Mouse (Mus musculus): ENCODE data around the gene Gm20388. TPM values are rescaled to one million over a fixed set of nuclear protein-coding genes. Genes with fewer than 3 reads are reported as not detected.

Gm20388 gene
- polyA plus RNA-seq, 1 experiment, result 18.7 TPM

DNA sequence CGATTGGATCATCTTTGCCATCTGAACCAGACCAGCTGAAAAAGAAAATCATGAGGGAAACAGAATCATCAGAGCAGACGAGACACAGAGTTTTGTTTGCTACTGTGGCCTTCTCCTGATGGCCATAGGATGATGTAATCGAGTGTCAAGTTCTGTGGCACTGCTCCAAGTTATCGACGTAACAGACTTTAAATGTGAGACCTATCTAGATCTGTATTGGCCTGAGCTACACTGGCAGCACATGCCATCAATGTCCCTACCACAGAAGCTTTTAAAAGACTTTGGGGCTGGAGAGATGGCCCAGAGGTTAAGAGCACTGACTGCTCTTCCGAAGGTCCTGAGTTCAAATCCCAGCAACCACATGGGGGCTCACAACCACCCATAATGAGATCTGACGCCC lies 3992.0 kb downstream of the Gm20388 start:
- Histone ChIP-seq H3K4me1 (ENCODE audit: control insufficient read depth, insufficient read depth, low read length) (peaks cover 13% of the 10 kb centered on the region), H3K27me3 (ENCODE audit: control insufficient read depth, insufficient read depth, low read length) (no peaks in the 10 kb centered on the region), H3K4me3 (replicated peaks; ENCODE audit: insufficient read depth, low read depth, low read length) (no peak overlapping the region), H3K27ac (ENCODE audit: insufficient read depth, low read length) (no peak overlapping the region)
- no peak for DNase-seq
- TF ChIP-seq CTCF (IDR thresholded peaks at IDR 0.05; ENCODE audit: borderline replicate concordance, insufficient read depth, low read depth, low read length) (no peak), POLR2A (IDR thresholded peaks at IDR 0.05; ENCODE audit: borderline replicate concordance, insufficient read depth, low read length) (no peak)
- 82% methylated on average over 7 of the region's 7 CpGs for WGBS

DNA sequence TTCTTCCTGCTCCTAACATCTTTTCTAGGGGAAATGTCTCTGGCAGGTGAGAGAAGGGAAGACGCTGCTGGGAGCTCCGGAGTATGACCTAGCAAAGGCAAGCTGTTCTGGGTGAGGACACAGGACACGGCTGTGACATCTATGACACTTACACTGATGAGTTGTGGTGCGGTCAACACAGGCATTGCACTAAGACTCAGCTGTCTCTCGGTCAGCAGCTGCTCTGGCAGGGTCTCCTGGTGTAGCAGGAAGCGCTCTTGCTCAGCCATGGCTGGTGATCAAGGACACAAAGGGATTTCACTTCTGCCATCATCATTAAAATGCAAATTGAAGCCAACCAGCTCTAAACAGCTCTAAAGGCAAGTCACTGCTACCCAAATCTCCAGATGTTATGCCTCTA lies 3997.0 kb downstream of the Gm20388 start:
- H3K27ac ChIP-seq (ENCODE audit: insufficient read depth, low read length), result no peak overlapping the region
- TF ChIP-seq CTCF (IDR thresholded peaks at IDR 0.05; ENCODE audit: borderline replicate concordance, insufficient read depth, low read depth, low read length) (no peak), POLR2A (IDR thresholded peaks at IDR 0.05; ENCODE audit: borderline replicate concordance, insufficient read depth, low read length) (no peak)
- no peaks in the 10 kb centered on the region for H3K27me3 ChIP-seq (ENCODE audit: control insufficient read depth, insufficient read depth, low read length)
- no peaks in the 10 kb centered on the region for H3K4me1 ChIP-seq (ENCODE audit: control insufficient read depth, insufficient read depth, low read length)
- WGBS, result 87% methylated on average over 6 of the region's 6 CpGs
- no peak for DNase-seq
- no peak overlapping the region for H3K4me3 ChIP-seq (replicated peaks; ENCODE audit: insufficient read depth, low read depth, low read length)

DNA sequence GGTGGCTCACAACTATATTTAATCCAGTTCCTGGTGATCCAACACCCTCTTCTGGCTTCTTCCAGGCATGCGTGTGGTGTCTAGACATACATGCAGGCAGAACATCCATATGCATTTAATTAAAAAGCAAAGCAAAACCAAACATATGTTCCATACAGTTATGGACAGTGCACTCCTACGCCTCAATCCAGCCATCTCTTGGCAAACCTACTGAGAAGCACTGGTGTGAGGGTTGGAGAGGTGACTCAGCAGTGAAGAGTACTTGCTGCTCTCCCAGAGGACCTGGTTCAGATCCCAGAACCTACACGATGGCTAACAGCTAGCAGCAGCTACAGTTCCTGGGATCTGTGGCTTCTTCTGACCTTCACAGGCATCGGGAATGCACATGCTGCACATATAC lies 4001.6 kb downstream of the Gm20388 start:
- H3K4me1 ChIP-seq (ENCODE audit: control insufficient read depth, insufficient read depth, low read length), result no peaks in the 10 kb centered on the region
- H3K27ac ChIP-seq (ENCODE audit: insufficient read depth, low read length), result no peak overlapping the region
- H3K27me3 ChIP-seq (ENCODE audit: control insufficient read depth, insufficient read depth, low read length), result no peaks in the 10 kb centered on the region
- TF ChIP-seq POLR2A (IDR thresholded peaks at IDR 0.05; ENCODE audit: borderline replicate concordance, insufficient read depth, low read length) (no peak), CTCF (IDR thresholded peaks at IDR 0.05; ENCODE audit: borderline replicate concordance, insufficient read depth, low read depth, low read length) (no peak)
- 90% methylated on average over 4 of the region's 4 CpGs for WGBS
- no peak for DNase-seq
- no peak overlapping the region for H3K4me3 ChIP-seq (replicated peaks; ENCODE audit: insufficient read depth, low read depth, low read length)

DNA sequence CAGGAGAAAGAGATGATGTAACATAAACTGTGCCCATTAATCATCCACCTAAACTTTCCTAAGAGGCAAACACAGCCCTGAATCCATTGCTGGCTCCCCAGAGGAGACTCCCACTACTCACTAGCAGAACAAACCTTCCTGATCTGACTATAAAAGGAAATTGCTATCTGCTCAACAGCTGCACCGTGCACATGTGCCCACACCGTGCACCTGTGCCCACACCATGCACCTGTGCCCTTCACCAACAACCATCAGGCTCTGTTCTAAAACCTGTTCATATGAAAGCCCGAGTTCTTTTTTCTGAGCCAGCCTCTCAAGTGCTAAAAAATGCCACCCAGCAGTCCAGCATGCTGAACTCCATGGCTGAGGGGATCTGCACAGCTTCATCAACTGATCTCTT lies 4004.0 kb downstream of the Gm20388 start:
- no peak overlapping the region for H3K27ac ChIP-seq (ENCODE audit: insufficient read depth, low read length)
- H3K4me1 ChIP-seq (ENCODE audit: control insufficient read depth, insufficient read depth, low read length), result no peaks in the 10 kb centered on the region
- H3K27me3 ChIP-seq (ENCODE audit: control insufficient read depth, insufficient read depth, low read length), result no peaks in the 10 kb centered on the region
- no peak for DNase-seq
- WGBS, result 97% methylated on average over 3 of the region's 3 CpGs
- TF ChIP-seq CTCF (IDR thresholded peaks at IDR 0.05; ENCODE audit: borderline replicate concordance, insufficient read depth, low read depth, low read length) (no peak), POLR2A (IDR thresholded peaks at IDR 0.05; ENCODE audit: borderline replicate concordance, insufficient read depth, low read length) (no peak)
- H3K4me3 ChIP-seq (replicated peaks; ENCODE audit: insufficient read depth, low read depth, low read length), result no peak overlapping the region

DNA sequence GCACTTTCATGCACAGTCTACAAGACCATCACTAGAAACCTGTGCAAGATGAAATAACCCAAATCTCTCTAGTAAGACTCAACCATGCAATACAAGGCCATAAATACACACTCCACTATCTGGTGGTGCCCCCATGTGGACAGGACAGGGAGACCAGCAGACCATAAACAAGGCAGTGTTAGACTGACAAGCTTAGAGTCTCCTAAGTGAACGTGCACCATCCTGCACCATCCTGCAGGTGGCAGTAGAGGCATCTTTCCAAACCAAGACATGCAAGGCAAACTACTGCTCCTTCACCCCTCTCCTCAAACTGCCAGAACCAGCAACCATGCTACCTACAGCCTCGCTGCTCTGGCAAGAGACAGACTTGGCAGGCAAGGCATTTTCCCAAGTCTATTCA lies 4014.1 kb downstream of the Gm20388 start:
- Histone ChIP-seq H3K27ac (ENCODE audit: insufficient read depth, low read length) (no peak overlapping the region), H3K4me1 (ENCODE audit: control insufficient read depth, insufficient read depth, low read length) (no peaks in the 10 kb centered on the region), H3K27me3 (ENCODE audit: control insufficient read depth, insufficient read depth, low read length) (no peaks in the 10 kb centered on the region), H3K4me3 (replicated peaks; ENCODE audit: insufficient read depth, low read depth, low read length) (no peak overlapping the region)
- DNase-seq, result peak; percentile 84 to 88
- 1% methylated on average over 2 of the region's 2 CpGs for WGBS
- TF ChIP-seq POLR2A (IDR thresholded peaks at IDR 0.05; ENCODE audit: borderline replicate concordance, insufficient read depth, low read length) (no peak), CTCF (IDR thresholded peaks at IDR 0.05; ENCODE audit: borderline replicate concordance, insufficient read depth, low read depth, low read length) (peak; percentile 97)

DNA sequence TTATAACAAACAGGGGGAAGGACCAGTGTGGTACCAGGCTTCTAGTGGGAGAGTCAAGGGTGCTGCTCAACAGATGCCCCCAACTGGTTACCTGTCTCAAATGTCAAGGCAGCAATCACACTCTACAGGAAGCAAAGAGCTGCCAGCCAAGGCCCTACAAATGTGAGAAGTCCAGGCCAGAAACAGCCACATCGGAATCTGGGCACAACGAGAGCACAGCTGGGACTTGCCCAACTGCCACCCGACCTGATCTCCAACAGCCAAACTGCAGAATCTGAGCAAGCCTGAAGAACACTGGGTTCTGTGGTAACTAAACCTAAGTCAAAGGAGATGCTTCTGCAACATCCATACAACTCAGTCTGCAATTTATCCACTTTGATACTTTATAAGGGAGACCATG lies 4015.0 kb downstream of the Gm20388 start:
- no peak overlapping the region for H3K4me3 ChIP-seq (replicated peaks; ENCODE audit: insufficient read depth, low read depth, low read length)
- TF ChIP-seq CTCF (IDR thresholded peaks at IDR 0.05; ENCODE audit: borderline replicate concordance, insufficient read depth, low read depth, low read length) (no peak), POLR2A (IDR thresholded peaks at IDR 0.05; ENCODE audit: borderline replicate concordance, insufficient read depth, low read length) (no peak)

DNA sequence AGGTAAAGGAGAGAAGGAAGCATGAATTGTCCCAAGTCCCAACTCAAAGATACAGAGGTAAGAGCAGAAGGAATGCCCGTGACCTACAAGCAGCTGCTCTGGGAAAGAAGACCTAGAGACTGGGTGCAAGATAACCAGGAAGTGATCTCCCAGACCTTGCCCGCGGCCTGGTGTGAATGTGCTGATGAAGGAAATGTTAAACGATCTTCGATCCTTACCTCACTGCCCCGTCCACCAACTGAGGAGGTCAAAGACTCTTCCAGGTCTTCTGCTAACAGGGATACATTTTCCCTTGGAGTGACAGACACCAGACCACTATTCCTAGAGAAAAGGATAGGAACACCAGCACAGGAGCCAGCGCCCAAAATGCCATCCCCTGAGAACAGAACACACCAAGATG lies 4018.4 kb downstream of the Gm20388 start:
- WGBS, result 94% methylated on average over 7 of the region's 7 CpGs

More for the DNA sequence above, 4015.0 kb downstream of the Gm20388 start:
- 81% methylated on average over 3 of the region's 3 CpGs for WGBS
- H3K27me3 ChIP-seq (ENCODE audit: control insufficient read depth, insufficient read depth, low read length), result no peaks in the 10 kb centered on the region
- no peaks in the 10 kb centered on the region for H3K4me1 ChIP-seq (ENCODE audit: control insufficient read depth, insufficient read depth, low read length)
- no peak overlapping the region for H3K27ac ChIP-seq (ENCODE audit: insufficient read depth, low read length)
- DNase-seq, result no peak

DNA sequence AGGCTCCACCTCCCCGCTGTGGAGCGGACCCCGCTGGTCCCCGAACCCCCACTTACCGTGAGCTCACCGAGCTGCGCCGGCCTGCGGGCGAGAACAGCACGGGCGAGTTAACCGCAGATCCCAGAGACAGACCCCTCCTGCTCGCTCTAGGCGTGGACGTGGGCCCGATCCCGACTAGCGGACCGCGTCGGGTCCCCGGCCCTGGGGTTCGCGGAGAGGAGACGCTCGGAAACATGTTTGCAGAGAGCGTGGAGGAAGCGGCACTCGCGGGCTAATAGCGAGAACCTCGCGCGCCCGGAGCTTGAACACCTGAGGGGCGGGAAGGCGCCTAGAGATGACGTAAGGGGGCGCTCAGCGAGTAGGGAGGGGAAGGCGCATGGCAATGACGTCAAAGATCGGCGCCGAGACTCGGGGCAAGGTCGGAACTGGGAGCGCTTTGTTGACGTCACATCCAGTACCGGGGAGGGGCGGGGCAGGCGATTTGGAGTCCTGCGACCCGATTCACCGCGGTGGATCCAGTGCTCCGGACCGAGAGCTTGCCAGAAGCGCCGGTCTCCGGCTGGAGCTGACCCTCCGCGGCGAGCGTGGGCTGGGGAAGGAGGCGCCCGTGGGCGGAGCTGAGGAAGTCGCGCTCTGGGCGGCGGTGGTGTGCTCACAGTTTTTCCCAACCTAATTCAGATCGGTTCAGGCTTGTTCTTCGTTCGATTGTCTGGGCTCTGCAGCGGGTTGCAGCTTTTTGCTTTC lies 4038.5 kb downstream of the Gm20388 start, which contains the start of gene Nup133:
Gene Nup133 (minus strand): TSS at position 324 of the 744 bp plus-strand sequence.
- WGBS, result under 1% methylated on average over 77 of the region's 77 CpGs
- Histone ChIP-seq H3K27me3 (ENCODE audit: control insufficient read depth, insufficient read depth, low read length) (no peaks in the 10 kb centered on the region), H3K27ac (ENCODE audit: insufficient read depth, low read length) (peak within 1 kb of the TSS; percentile 75), H3K4me1 (ENCODE audit: control insufficient read depth, insufficient read depth, low read length) (peaks cover 3% of the 10 kb centered on the region; the same call in 1 of the 2 replicates), H3K4me3 (replicated peaks; ENCODE audit: insufficient read depth, low read depth, low read length) (peak within 1 kb of the TSS; percentile 80)
- DNase-seq, result peak; percentile 99 to 100
- TF ChIP-seq CTCF (IDR thresholded peaks at IDR 0.05; ENCODE audit: borderline replicate concordance, insufficient read depth, low read depth, low read length) (no peak), POLR2A (IDR thresholded peaks at IDR 0.05; ENCODE audit: borderline replicate concordance, insufficient read depth, low read length) (peak; percentile 94)

More for the DNA sequence above, 4018.4 kb downstream of the Gm20388 start:
- TF ChIP-seq POLR2A (IDR thresholded peaks at IDR 0.05; ENCODE audit: borderline replicate concordance, insufficient read depth, low read length) (no peak), CTCF (IDR thresholded peaks at IDR 0.05; ENCODE audit: borderline replicate concordance, insufficient read depth, low read depth, low read length) (no peak)
- Histone ChIP-seq H3K4me1 (ENCODE audit: control insufficient read depth, insufficient read depth, low read length) (no peaks in the 10 kb centered on the region), H3K27ac (ENCODE audit: insufficient read depth, low read length) (no peak overlapping the region), H3K4me3 (replicated peaks; ENCODE audit: insufficient read depth, low read depth, low read length) (no peak overlapping the region), H3K27me3 (ENCODE audit: control insufficient read depth, insufficient read depth, low read length) (no peaks in the 10 kb centered on the region)
- no peak for DNase-seq
